In the genomic region with DNA sequence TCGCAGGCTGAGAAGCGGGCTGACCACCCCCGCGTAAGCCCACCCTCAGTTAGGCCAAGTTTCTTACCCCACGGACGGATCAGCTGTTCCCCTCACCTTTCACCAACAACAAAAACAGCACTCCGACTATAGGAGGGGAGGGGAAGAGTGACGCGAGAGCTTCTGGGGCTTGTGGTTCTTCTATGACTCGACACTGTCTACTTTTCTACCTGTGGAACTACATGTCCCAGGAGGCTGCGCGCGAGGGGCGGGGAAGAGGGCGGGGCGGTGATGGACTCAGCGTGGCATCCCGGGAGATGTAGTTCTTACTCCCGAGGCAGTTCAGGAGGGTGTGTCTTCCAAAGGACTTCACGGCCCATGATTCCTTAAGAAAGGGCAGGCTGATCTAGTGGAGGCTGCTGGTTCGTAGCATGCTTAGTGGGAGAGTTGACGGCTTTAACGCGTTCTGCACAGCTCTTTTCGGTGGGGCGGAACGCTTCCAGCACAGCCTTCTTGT, we compare ENCODE assay signal across 8 mouse cellular contexts. TPM values are rescaled to one million over a fixed set of nuclear protein-coding genes. Genes with fewer than 3 reads are reported as not detected.
DNase-seq lines count a peak whose midpoint lies in the region; ATAC-seq and TF ChIP-seq lines count a peak whose summit lies in the region.

A gene (minus strand): TSS at position 199 of the 496 bp plus-strand sequence.

- H3K27ac ChIP-seq in cortical plate, adult 2 months (ENCODE audit: insufficient read depth, low read length) = 0 out of 2 replicates have a peak within 1 kb of the TSS, but pooled peaks have one; percentile 30

- peak within 1 kb of the TSS; percentile 57 for H3K4me3 ChIP-seq in cortical plate, adult 2 months (ENCODE audit: insufficient read depth, low read length)
- peak within 1 kb of the TSS; percentile 92 for H3K4me3 ChIP-seq in megakaryocyte, embryonic 14.5 days (replicated peaks)

- H3K9me3 ChIP-seq in megakaryocyte, embryonic 14.5 days = 0 out of 2 replicates have a peak, but pooled peaks cover 3% of the 10 kb centered on the region

- peaks cover 4% of the 10 kb centered on the region; the same call in 1 of the 2 replicates for H3K4me1 ChIP-seq in cortical plate, adult 2 months (ENCODE audit: control insufficient read depth, insufficient read depth, low read length)
- H3K4me1 ChIP-seq in megakaryocyte, embryonic 14.5 days = peaks cover 14% of the 10 kb centered on the region

- peak; percentile 98 for ATAC-seq in activated CD4-positive, CD25-positive, alpha-beta regulatory T cell, adult 4 months

- peak; percentile 94 to 96 for DNase-seq in gastrocnemius, adult 8-10 months (ENCODE audit: low spot score in 2 of 2)
- DNase-seq in hindlimb bud, embryonic 11.5 days (ENCODE audit: extremely low spot score, low read depth, low spot score) = peak; percentile 81
- DNase-seq in left cerebral cortex, adult 8-10 months (ENCODE audit: low spot score in 2 of 2) = peak; percentile 86 to 97
- peak; percentile 98 for DNase-seq in right cerebral cortex, postnatal 10 days (ENCODE audit: low spot score in 2 of 2)
- DNase-seq in urinary bladder, postnatal 25 days (ENCODE audit: low spot score) = peak; percentile 85

- no peak for TF ChIP-seq CTCF in cortical plate, adult 2 months (IDR thresholded peaks at IDR 0.05; ENCODE audit: extremely low read depth, insufficient read depth, low read length)

- peak; percentile 95 for TF ChIP-seq POLR2A in cortical plate, adult 2 months (IDR thresholded peaks at IDR 0.05; ENCODE audit: extremely low read depth, insufficient read depth, low read length)

- H3K27me3 ChIP-seq in megakaryocyte, embryonic 14.5 days (replicated peaks) = peaks cover 2% of the 10 kb centered on the region

- peaks cover 29% of the 10 kb centered on the region for H3K36me3 ChIP-seq in megakaryocyte, embryonic 14.5 days (replicated peaks; ENCODE audit: low read length)

RNA-seq across cellular contexts. Expression of the gene that starts here (rescaled TPM):
- 10 to 100 TPM; 26.1 to 39.2 TPM for polyA plus RNA-seq in activated CD4-positive, CD25-positive, alpha-beta regulatory T cell, adult 4 months (2017; shearing (Covaris generic))
- polyA plus RNA-seq in cortical plate, adult 2 months (2012; rRNA removed) = 62.5 and 67.0 TPM in 2 replicates
- total RNA-seq in gastrocnemius, adult 8-10 months (2022) = 10 to 100 TPM; 65.5 to 80.9 (median 72.9) TPM
- 10 to 100 TPM; 74.9 to 85.2 (median 82.2) TPM for total RNA-seq in left cerebral cortex, adult 8-10 months (2022)
- polyA plus RNA-seq in megakaryocyte, embryonic 14.5 days (2012; ENCODE audit: insufficient read depth, low replicate concordance) = 6.7 and 23.2 TPM in 2 replicates

Comparison
In these comparisons a context has a peak if more than half of its experiments do, and no peak if none do; other contexts are left out.
1. Peak in every context shown above with its lines: DNase-seq, ATAC-seq, H3K4me3 ChIP-seq and H3K27ac ChIP-seq.